Mouse (Mus musculus): ENCODE results near the gene Diras2. TPM values are rescaled to one million over a fixed set of nuclear protein-coding genes. Genes with fewer than 3 reads are reported as not detected.

Gene Diras2
- polyA plus RNA-seq, 1 experiment: not detected

- Histone ChIP-seq H3K4me1 (ENCODE audit: control insufficient read depth, insufficient read depth, low read length) (peaks cover 13% of the 10 kb centered on the region), H3K27ac (ENCODE audit: insufficient read depth, low read depth, low read length) (no peak overlapping the region), H3K4me3 (ENCODE audit: insufficient read depth, low read depth, low read length) (peak overlapping the region; percentile 35)
- WGBS: 55% methylated on average over 9 of the region's 9 CpGs
- no peak for TF ChIP-seq POLR2A (IDR thresholded peaks at IDR 0.05; ENCODE audit: insufficient read depth, low read depth, low read length)
- no peak for TF ChIP-seq CTCF (IDR thresholded peaks at IDR 0.05; ENCODE audit: insufficient read depth, low read depth, low read length)
Observed at GRCm38 (mm10) chr13:52528786-52529185, 2.3 kb downstream of the Diras2 start.

DNA sequence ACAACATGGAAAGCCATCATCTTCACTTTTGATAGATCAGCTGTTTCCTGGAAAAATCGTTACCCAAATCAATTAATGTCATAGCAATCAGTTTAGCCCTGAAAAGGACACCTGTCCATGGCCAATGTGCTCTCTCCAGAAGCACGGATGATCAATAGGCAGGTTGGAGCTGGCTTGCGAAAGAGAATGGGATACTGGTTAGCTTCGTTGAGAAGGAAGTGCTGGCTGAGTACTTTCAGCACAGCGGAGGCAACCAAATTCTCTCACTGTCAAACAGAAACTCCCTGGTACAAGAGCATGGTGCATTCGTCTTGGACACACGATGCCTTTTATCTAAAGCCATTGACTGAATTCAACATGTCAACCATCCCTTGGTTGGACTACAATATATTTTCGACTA is 2.8 kb downstream of the Diras2 start:
- Histone ChIP-seq H3K4me1 (ENCODE audit: control insufficient read depth, insufficient read depth, low read length) (peaks cover 13% of the 10 kb centered on the region), H3K4me3 (ENCODE audit: insufficient read depth, low read depth, low read length) (no peak overlapping the region), H3K27ac (ENCODE audit: insufficient read depth, low read depth, low read length) (no peak overlapping the region)
- WGBS: 67% methylated on average over 8 of the region's 8 CpGs
- TF ChIP-seq CTCF (IDR thresholded peaks at IDR 0.05; ENCODE audit: insufficient read depth, low read depth, low read length): no peak
- TF ChIP-seq POLR2A (IDR thresholded peaks at IDR 0.05; ENCODE audit: insufficient read depth, low read depth, low read length): no peak

GRCm38 (mm10) chr13:52526249-52527035 is 4.6 kb downstream of the Diras2 start:
- Histone ChIP-seq H3K4me3 (ENCODE audit: insufficient read depth, low read depth, low read length) (no peak overlapping the region), H3K27ac (ENCODE audit: insufficient read depth, low read depth, low read length) (no peak overlapping the region), H3K4me1 (ENCODE audit: control insufficient read depth, insufficient read depth, low read length) (peaks cover 13% of the 10 kb centered on the region)
- no peak for TF ChIP-seq CTCF (IDR thresholded peaks at IDR 0.05; ENCODE audit: insufficient read depth, low read depth, low read length)
- no peak for TF ChIP-seq POLR2A (IDR thresholded peaks at IDR 0.05; ENCODE audit: insufficient read depth, low read depth, low read length)
- WGBS: 88% methylated on average over 6 of the region's 6 CpGs

- H3K27ac ChIP-seq (ENCODE audit: insufficient read depth, low read depth, low read length): no peak overlapping the region
- peaks cover 6% of the 10 kb centered on the region for H3K4me1 ChIP-seq (ENCODE audit: control insufficient read depth, insufficient read depth, low read length)
- no peak overlapping the region for H3K4me3 ChIP-seq (ENCODE audit: insufficient read depth, low read depth, low read length)
- TF ChIP-seq CTCF (IDR thresholded peaks at IDR 0.05; ENCODE audit: insufficient read depth, low read depth, low read length): no peak
- TF ChIP-seq POLR2A (IDR thresholded peaks at IDR 0.05; ENCODE audit: insufficient read depth, low read depth, low read length): no peak
- whole genome bisulfite sequencing: 87% methylated on average over 11 of the region's 11 CpGs
Observed at GRCm38 (mm10) chr13:52524313-52524712, 6.8 kb downstream of the Diras2 start.

- Histone ChIP-seq H3K4me3 (ENCODE audit: insufficient read depth, low read depth, low read length) (no peak overlapping the region), H3K27ac (ENCODE audit: insufficient read depth, low read depth, low read length) (no peak overlapping the region), H3K4me1 (ENCODE audit: control insufficient read depth, insufficient read depth, low read length) (peaks cover 2% of the 10 kb centered on the region; the same call in 1 of the 2 replicates)
- WGBS: 82% methylated on average over 6 of the region's 6 CpGs
- no peak for TF ChIP-seq CTCF (IDR thresholded peaks at IDR 0.05; ENCODE audit: insufficient read depth, low read depth, low read length)
- no peak for TF ChIP-seq POLR2A (IDR thresholded peaks at IDR 0.05; ENCODE audit: insufficient read depth, low read depth, low read length)
Observed at GRCm38 (mm10) chr13:52521176-52521575, 9.9 kb downstream of the Diras2 start.

GRCm38 (mm10) chr13:52519425-52519824 is 11.7 kb downstream of the Diras2 start:
- WGBS: 94% methylated on average over 5 of the region's 5 CpGs
- H3K4me3 ChIP-seq (ENCODE audit: insufficient read depth, low read depth, low read length): no peak overlapping the region
- no peak overlapping the region for H3K27ac ChIP-seq (ENCODE audit: insufficient read depth, low read depth, low read length)
- TF ChIP-seq POLR2A (IDR thresholded peaks at IDR 0.05; ENCODE audit: insufficient read depth, low read depth, low read length): no peak
- no peak for TF ChIP-seq CTCF (IDR thresholded peaks at IDR 0.05; ENCODE audit: insufficient read depth, low read depth, low read length)
- peaks cover 2% of the 10 kb centered on the region; the same call in 1 of the 2 replicates for H3K4me1 ChIP-seq (ENCODE audit: control insufficient read depth, insufficient read depth, low read length)

GRCm38 (mm10) chr13:52518377-52518776 is 12.7 kb downstream of the Diras2 start:
- no peak overlapping the region for H3K27ac ChIP-seq (ENCODE audit: insufficient read depth, low read depth, low read length)
- H3K4me3 ChIP-seq (ENCODE audit: insufficient read depth, low read depth, low read length): no peak overlapping the region
- 95% methylated on average over 4 of the region's 4 CpGs for WGBS
- H3K4me1 ChIP-seq (ENCODE audit: control insufficient read depth, insufficient read depth, low read length): no peaks in the 10 kb centered on the region; the same call in 1 of the 2 replicates
- no peak for TF ChIP-seq POLR2A (IDR thresholded peaks at IDR 0.05; ENCODE audit: insufficient read depth, low read depth, low read length)
- no peak for TF ChIP-seq CTCF (IDR thresholded peaks at IDR 0.05; ENCODE audit: insufficient read depth, low read depth, low read length)

DNA sequence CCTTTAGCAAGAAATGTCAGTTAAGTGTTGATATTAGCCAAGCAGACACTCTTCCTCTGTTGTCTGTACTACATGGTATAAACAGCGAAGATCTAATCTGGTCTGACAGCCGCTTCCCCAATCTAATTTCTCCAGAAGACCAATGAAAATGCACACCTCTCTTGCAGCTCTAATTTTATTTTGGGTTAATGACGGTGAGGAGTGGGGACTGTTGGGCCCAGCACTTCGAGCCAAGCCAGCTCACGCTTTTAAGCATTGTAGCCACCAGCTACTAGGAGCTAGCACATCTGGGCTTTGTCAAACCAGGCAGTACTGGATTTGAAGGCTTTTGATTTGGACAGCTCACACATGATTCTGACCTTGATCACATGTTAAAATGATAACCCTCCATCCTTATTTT is 14.1 kb downstream of the Diras2 start:
- no peak for TF ChIP-seq POLR2A (IDR thresholded peaks at IDR 0.05; ENCODE audit: insufficient read depth, low read depth, low read length)
- TF ChIP-seq CTCF (IDR thresholded peaks at IDR 0.05; ENCODE audit: insufficient read depth, low read depth, low read length): no peak
- Histone ChIP-seq H3K27ac (ENCODE audit: insufficient read depth, low read depth, low read length) (no peak overlapping the region), H3K4me1 (ENCODE audit: control insufficient read depth, insufficient read depth, low read length) (no peaks in the 10 kb centered on the region; the same call in 1 of the 2 replicates), H3K4me3 (ENCODE audit: insufficient read depth, low read depth, low read length) (no peak overlapping the region)
- WGBS: 82% methylated on average over 5 of the region's 5 CpGs

DNA sequence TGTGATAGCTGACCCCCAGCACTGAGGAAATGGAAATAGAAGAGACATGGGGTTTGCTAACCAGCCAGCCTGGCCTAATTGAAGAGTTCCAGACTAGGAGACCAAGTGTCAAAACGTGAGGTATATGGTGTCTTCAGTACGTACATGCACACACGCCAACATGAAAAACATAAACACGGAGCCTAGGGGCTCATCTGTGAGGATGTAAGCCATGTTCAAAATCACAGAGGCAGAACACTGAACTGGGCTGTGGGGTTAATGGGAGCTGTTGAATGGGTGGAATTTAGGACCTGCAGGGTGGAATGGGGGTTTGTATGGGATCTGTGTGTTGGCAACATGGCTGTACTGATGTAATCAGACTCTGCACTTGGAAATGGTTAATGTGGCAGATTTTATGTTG is 14.5 kb downstream of the Diras2 start:
- 94% methylated on average over 4 of the region's 4 CpGs for WGBS
- no peaks in the 10 kb centered on the region; the same call in 1 of the 2 replicates for H3K4me1 ChIP-seq (ENCODE audit: control insufficient read depth, insufficient read depth, low read length)
- no peak overlapping the region for H3K27ac ChIP-seq (ENCODE audit: insufficient read depth, low read depth, low read length)
- no peak for TF ChIP-seq CTCF (IDR thresholded peaks at IDR 0.05; ENCODE audit: insufficient read depth, low read depth, low read length)
- no peak for TF ChIP-seq POLR2A (IDR thresholded peaks at IDR 0.05; ENCODE audit: insufficient read depth, low read depth, low read length)
- no peak overlapping the region for H3K4me3 ChIP-seq (ENCODE audit: insufficient read depth, low read depth, low read length)
